Mouse (Mus musculus) kidney, postnatal 25 days (tissue): ENCODE data around the gene Ceacam19.

ENCODE experiments used
- DNase-seq, 2 experiments: peaks; one replicate each; pipeline ENCODE4 v3.0.0; 2021; ENCODE audit warnings: mixed read lengths in 2 of 2

The Ceacam19 gene

DNA sequence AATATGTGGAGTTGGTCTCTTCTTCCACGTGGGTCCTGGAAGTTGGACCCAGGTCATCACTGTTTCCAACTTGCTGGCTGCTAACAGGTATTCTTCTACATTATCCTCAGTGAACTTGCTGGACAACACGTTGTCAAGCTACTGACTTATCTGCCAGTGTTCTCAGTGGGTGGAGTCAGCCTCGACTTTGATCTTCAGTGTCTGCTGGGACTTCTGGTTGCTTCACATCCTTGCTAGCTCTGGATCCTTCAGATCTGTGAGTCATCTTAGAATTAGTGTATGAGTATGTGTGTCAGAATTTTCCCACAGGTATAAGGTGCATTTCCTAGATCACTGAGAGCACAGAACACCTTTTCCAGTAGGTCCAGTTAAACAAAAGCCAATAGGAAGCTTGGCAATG is 50.9 kb downstream of the Ceacam19 start:
- DNase-seq, result no peak

DNA sequence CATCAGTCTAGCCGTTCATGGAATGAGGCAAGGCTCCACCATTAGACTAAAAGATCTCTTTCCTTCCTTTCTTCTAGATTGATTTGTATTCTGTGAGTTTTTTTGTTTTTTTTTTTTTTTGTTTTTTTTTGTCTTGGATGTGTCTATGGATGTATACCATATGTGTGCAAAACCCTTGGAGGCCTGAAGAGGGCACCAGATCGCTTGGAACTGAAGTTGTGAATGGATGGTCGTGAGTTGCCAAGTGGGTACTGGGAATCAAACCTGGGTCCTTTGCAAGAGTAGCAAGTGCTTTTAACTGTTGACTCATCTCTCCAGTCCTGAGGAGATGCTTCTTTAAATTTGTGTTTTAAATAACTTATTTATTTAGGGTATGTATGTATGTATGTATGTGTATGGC is 53.7 kb downstream of the Ceacam19 start:
- no peak for DNase-seq

DNA sequence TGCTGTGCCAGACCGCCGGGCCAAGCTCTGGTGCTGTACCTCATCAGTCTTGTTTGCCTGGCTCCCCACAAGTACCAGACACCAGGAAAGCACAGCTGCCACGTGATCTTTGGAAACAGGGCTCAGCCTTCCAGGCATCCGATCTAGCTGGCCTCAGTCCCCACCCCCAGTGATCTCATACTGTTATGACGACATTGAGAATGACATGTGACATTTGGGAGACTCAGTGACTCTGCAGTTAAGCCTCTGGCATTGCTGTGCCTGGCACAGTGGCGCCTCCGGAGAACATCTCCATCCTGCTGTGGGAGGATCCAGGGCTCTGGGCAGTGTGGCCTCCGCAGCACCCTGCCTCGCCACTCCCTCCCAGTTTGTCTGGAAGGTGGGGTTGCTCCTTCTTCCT is 55.9 kb downstream of the Ceacam19 start:
- DNase-seq, result no peak

DNA sequence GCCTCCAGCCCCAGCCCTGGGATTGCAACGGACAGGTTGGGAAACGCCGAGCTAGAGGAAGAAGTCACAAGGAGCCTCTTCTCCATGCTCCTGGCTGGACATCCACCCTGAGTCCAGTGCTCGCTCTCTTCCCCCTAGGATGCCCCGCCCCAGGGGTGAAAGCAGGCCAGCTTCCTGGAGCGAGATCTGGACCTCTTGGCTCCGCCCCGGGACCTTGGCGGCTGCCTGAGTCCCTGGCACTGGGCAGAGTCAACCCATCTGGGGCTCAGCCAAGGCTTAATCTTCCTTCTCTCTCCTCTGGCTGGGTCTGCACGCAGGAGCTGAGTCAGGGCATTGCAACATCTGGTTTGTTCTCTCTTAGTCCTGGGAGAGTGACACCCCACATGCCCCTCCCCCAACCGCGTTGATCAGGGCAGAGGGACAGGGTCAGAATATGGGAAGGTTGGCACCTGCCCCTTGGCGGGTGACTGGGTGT is 57.0 kb downstream of the Ceacam19 start:
- DNase-seq, result peak; percentile 94 to 98

DNA sequence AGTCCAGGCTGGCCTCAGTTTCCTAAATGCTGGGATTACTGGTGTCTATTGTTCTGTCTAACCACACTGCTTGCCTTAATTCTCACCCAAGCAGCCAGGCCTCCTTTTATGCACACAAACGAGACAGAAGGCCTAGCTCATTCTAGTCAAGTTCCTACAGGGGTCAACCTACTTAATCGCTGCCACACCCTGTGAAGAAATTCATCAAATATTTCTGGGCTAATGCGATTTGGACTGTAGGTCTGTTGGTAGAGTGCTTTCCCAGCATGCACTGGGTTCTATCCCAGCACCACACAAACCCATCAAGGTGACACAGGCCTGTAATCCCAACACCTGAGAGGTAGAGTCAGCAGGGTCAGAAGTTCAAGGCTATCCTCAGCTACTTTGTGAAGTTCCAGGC is 58.1 kb downstream of the Ceacam19 start:
- DNase-seq, result no peak

DNA sequence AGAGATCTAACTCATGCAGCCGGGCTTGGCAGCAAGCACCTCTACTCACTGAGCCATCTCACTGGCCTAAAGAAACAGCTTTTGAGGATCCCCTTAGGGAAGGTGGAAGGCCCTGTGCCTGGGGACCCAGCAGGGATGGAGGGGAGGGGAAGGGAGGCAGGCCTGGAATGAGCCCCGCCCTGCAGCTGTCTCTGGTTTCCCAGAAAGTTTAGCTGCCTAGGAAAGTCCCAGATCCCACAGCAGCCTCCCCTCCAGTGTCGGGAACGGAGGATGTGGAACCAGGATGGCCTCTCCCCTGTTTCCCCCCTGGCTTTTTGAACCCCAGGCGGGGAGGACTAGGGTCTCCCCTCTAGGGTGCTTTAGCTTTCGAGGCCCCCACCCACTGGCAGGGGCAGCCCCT is 61.0 kb downstream of the Ceacam19 start:
- DNase-seq, result no peak
